Mouse (Mus musculus) kidney, postnatal 14 days (tissue): Measurements from ENCODE around the gene Spata2.

Experiments used
- DNase-seq: peaks from one replicate; pipeline ENCODE4 v3.0.0; 2022; ENCODE audit warnings: mixed read lengths

Gene Spata2

GRCm38 (mm10) chr2:167479501-167479900 is 13.2 kb downstream of the Spata2 start:
- DNase-seq, result no peak

GRCm38 (mm10) chr2:167478128-167478527 is 14.6 kb downstream of the Spata2 start:
- no peak for DNase-seq

DNA sequence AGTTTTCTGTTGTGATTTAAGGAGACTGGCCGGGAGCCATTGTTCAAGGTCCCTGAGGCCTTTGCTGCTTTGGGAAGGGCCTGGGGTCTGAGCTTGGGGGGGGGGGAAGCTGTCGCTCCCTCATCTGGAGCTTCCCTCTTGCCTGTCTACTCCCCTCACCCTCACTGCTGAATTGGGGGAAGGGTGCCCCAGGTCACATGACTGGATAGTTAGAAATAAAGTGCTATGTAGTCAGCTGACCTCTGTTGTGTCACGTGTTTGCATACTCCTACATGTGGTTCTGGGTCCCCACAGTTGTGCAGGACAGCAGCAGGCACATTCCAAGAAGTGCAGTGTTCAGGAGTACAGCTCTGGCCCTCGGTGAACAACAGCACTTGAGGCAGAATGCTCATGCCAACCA is 15.9 kb downstream of the Spata2 start:
- DNase-seq, result no peak

GRCm38 (mm10) chr2:167476200-167476688 is 16.4 kb downstream of the Spata2 start:
- DNase-seq, result peak; percentile 75

DNA sequence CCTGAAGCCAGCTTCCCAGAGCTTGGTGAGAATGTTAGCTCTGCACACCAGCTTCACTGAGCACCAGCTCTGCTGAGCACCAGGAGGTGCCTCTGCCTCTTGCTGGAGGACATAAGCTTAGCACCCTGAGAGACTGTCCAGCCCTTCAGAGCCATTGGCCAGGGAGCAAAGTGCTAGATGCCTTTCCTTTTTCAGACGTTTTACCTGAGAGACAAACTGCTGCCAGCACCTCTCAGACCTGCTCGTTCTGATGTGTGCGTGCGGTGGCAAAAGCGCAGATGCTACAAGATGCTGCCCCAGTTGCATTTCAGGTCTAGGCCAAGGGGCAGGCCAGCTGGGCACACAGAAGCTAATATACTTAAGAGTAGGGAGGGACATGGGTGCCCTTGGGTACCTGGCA is 17.1 kb downstream of the Spata2 start:
- DNase-seq, result no peak

GRCm38 (mm10) chr2:167474218-167474617 is 18.5 kb downstream of the Spata2 start:
- no peak for DNase-seq

DNA sequence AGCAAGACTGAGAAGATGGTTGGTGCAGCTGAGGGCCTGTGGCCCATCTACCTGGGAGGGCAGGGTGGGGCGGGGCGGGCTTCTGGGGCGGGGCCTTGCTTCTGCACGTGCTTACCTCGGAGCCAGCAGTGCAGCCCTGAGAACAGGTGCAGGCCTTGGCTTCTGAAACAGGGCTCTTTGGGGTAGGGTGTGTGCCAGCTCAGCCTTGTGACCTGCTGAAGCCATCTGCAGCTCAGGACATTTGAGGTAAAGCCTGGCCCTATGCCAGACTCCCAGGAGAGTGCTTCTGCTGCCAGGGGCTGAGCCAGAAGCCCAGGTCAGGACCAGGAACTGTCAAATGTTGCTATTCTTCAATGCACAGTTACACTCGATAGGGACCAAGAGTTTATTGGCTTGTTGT is 21.1 kb downstream of the Spata2 start:
- no peak for DNase-seq

DNA sequence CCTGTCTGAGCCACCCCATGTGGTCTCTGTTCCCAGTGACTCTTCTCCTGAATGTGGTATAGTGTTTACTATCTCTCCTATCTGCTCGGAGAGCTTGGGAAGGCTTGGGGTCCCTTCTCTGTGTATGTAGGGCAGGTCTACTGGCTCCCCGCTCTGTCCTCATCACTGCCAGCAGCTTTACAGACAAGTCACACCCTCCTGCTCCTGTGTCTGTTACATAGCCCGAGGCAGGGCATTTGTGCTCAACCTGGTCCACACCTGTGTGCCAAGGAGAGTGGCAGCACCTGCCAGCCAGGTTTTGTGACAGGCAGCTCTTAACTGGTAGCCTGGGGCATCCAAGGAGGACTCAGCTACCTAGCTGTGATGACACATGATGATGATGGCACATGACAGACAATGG is 22.1 kb downstream of the Spata2 start:
- DNase-seq, result no peak

DNA sequence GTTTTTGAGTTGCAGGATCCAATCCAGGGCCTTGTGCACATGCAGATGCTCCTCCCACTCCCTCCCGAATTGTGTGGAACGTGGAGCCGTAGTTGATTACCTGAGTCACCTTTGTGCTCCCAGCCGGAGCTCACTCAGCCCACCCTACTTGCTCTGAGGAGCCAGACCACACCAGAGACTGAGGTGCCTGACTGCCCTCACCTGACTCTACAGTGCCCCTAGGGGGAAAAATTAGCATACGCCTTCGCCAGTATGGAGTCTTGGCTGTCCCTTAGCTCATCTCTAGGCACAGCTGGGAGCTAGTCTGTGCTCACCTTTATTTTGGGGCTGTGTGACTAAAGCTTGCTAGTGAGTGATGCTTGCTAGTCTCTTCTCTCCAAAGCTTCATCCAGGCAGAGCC is 24.2 kb downstream of the Spata2 start:
- DNase-seq, result no peak

- no peak for DNase-seq
These were observed 25.5 kb downstream of the Spata2 start for GRCm38 (mm10) chr2:167467214-167467613.

- DNase-seq, result no peak
These were observed 26.7 kb downstream of the Spata2 start for GRCm38 (mm10) chr2:167465951-167466350.

DNA sequence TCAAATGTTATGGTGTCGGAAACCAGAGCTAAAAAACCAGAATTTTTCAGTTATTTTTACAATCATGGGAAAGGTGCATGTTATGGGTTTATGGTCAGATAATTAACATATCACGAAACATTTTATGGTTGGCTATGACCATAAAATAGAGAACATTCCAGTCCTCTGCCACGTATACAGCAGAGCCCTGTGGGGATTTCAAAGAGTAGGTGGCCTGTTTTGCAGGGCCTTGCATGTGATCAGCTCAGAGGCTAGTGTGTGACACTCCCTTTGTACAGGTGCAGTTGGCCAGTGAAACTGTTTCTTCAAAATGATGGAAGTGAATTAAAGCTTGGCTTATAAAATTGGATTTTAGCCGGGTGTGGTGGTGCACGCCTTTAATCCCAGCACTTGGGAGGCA is 28.9 kb downstream of the Spata2 start:
- no peak for DNase-seq

GRCm38 (mm10) chr2:167462954-167463353 is 29.7 kb downstream of the Spata2 start:
- peak; percentile 84 for DNase-seq

DNA sequence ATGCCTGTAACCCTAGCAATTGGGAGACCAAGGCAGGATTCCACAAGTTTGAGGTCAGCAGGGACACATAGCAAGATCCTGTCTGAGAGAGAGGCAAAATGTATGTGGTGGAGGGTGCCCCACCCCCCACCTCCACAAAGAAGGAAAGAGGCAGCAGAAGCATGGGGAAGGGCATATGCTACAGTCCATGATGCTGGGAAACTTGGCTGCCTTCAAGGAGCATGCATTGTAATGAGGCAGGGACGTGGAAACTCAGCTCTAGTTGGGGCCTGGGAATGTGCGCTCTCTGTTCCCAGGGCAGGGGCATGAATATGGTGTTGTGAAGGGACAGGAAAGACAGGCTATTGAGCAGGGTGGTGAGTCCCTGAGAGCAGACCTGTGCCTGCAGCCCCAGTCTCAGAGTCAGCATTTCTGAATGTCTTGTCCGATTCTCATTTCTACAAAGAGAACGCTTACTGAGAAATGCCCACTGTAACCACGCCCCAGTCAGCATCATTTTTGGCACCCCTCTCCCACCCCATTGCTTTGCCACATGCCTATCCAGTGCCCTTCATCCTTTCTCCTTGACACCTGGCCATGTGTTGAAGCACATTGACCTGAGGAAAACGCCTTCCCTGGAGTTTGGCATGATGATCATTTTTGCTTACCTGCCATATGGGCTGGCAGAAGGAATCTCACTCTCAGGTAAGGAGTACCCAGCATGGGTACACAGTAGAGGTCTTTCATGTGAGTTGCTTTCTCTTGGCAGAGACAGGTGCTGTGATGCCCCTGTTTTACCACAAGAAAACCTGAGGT is 33.4 kb downstream of the Spata2 start:
- DNase-seq, result no peak

- peak; percentile 56 for DNase-seq
These were observed 34.1 kb downstream of the Spata2 start for GRCm38 (mm10) chr2:167458548-167458947.

- no peak for DNase-seq
These were observed 35.5 kb downstream of the Spata2 start for GRCm38 (mm10) chr2:167457213-167457612.

GRCm38 (mm10) chr2:167456361-167457020 is 36.2 kb downstream of the Spata2 start:
- no peak for DNase-seq

DNA sequence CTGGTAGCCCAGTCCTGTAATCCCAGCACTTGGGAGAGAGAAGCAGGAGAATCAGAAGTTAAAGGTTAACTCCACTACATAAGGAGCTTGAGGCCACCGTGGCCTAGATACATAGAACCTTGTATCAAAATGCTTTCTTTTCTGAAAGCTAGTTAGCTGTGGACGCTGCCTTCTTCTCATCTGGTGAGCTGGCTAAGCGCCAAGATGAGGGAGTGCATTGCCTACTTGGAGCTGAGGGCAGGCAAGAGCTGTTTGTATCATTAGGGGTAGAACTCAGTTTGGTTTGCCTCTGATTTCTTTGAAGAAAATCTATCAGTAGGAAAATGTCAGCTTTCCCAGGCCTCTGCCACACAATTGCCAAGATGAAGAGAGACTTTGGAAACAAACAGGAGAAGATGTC is 38.9 kb downstream of the Spata2 start:
- peak; percentile 54 for DNase-seq

- peak; percentile 30 for DNase-seq
These were observed 42.0 kb downstream of the Spata2 start for GRCm38 (mm10) chr2:167450647-167451046.

GRCm38 (mm10) chr2:167449331-167450275 is 43.1 kb downstream of the Spata2 start:
- DNase-seq, result no peak

DNA sequence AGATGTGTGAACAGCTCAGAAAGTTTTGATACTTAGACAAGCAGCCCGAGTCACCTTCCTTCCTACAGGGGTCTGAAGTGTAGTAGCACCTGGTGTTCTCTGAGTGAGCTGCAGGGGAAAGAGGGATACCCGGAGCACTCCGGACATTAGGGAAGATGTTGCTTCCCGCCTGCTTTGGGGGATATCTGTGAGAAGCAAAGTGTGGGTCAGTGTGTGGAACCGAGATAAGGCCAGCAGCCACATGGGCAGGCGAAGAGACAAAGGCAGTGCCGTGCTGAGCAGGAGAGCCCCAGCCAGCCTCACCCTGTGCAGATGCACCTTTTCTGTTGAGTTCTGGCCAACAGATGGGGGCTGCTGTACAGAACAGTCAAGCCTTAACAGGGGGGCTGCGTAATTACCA is 45.1 kb downstream of the Spata2 start:
- no peak for DNase-seq

DNA sequence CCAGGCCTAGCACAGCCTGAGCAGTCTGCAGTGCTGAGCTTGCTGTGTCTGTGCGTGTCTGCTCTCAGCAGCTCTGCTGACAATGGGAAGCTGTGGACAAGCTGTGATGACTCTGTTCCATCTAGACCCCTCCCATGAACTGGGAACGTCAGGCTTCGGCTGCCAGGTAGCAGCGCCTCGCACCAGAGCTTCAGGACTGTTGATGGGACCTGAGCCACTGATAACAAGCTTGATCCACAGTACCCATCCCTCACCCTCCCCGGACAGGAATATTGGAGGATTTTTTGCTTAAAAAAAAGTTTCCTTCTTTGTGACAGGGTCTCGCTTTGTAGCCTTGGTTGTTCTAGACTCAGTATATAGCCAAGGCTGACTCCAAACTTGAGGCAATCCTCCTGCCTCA is 45.5 kb downstream of the Spata2 start:
- no peak for DNase-seq
